Mouse (Mus musculus) heart, adult 2 months (tissue): ENCODE measurements around the gene Mgat5. TPM values are rescaled to one million over a fixed set of nuclear protein-coding genes. Genes with fewer than 3 reads are reported as not detected.
A peak's percentile ranks its signal among the peaks of the same experiment; 100 is the strongest.

ENCODE experiments used
- DNase-seq, 2 experiments: peaks; one replicate each; pipeline ENCODE4 v3.0.0; 2021
- H3K27ac ChIP-seq: fragments of 200-600 bp; 2 replicates; pipeline ENCODE4 v1.8.1; 2022
- H3K27me3 ChIP-seq: fragments of 200-500 bp; 2 replicates; pipeline ENCODE4 v1.6.1; 2012; ENCODE audit warnings: mild to moderate bottlenecking, low read length, inconsistent platforms, mixed read lengths; ENCODE audit not compliant: control insufficient read depth, insufficient read depth
- H3K36me3 ChIP-seq: fragments of 200-500 bp; 2 replicates; pipeline ENCODE4 v1.6.1; 2012; ENCODE audit warnings: low read length, inconsistent platforms; ENCODE audit not compliant: control insufficient read depth, insufficient read depth
- H3K4me1 ChIP-seq: fragments of 200-500 bp; 2 replicates; pipeline ENCODE4 v1.6.1; 2011; ENCODE audit warnings: low read length; ENCODE audit not compliant: control insufficient read depth, insufficient read depth
- H3K4me3 ChIP-seq: fragments of 200-600 bp; 2 replicates; pipeline ENCODE4 v1.8.1; 2022
- H3K79me2 ChIP-seq: fragments of 200-500 bp; replicated peaks from 2 replicates; pipeline ENCODE4 v1.6.1; 2012; ENCODE audit warnings: mild to moderate bottlenecking, inconsistent platforms, low read length, moderate library complexity, mixed read lengths; ENCODE audit not compliant: control insufficient read depth, insufficient read depth
- H3K9ac ChIP-seq: fragments of 200-500 bp; 2 replicates; pipeline ENCODE4 v1.6.1; 2012; ENCODE audit warnings: low read depth, mild to moderate bottlenecking, control low read depth, inconsistent platforms, low read length, mixed read lengths
- CTCF ChIP-seq: fragments of 200-600 bp; IDR thresholded peaks from 2 replicates; pipeline ENCODE4 v1.8.1; 2022; ENCODE audit warnings: antibody characterized with exemption, mild to moderate bottlenecking, moderate library complexity
- EP300 ChIP-seq: fragments of 200-500 bp; IDR thresholded peaks from 2 replicates; pipeline ENCODE4 v1.6.1; 2011; ENCODE audit warnings: low read depth, low read length, control low read depth; ENCODE audit not compliant: insufficient read depth
- POLR2A ChIP-seq: fragments of 200-500 bp; IDR thresholded peaks from 2 replicates; pipeline ENCODE4 v1.6.1; 2011; ENCODE audit warnings: mild to moderate bottlenecking, low read depth, low read length, control low read depth; ENCODE audit not compliant: insufficient read depth
- WGBS: fragments of 180-500 bp; shearing (Covaris S2); methylation state at CpG from one replicate; pipeline ENCODE4 v1.1.7; 2018; 5-methylcytosine and 5-hydroxymethylcytosine counted together
- intact Hi-C: fragments of 180-260 bp; cut with DNase I; formaldehyde crosslinking; loops from one replicate; pipeline ENCODE4 v1.15.1; 2025
- polyA plus RNA-seq: library from polyadenylated mRNA; depleted of rRNA; stranded (reverse); fragments of >200 nt; gene quantifications from 2 replicates; pipeline ENCODE4 v1.2.3, GENCODE M21; 2012
- total RNA-seq, 2 experiments: library from RNA; stranded (reverse); gene quantifications; 2 replicates each; pipeline ENCODE4 v1.2.3; 2021

Gene Mgat5
- total and polyA plus RNA-seq, 3 experiments, result 5.6 to 16.7 (median 13.6) TPM

GRCm38 (mm10) chr1:127348642-127349341, 144.0 kb downstream of the Mgat5 start:
- peaks cover 11% of the 10 kb centered on the region for H3K4me1 ChIP-seq
- 41% methylated on average over 9 of the region's 9 CpGs for WGBS
- no peaks in the 10 kb centered on the region for H3K27me3 ChIP-seq
- no peaks in the 10 kb centered on the region for H3K79me2 ChIP-seq
- intact Hi-C loops, result no loop called here
- no peak overlapping the region for H3K9ac ChIP-seq
- peaks cover 5% of the 10 kb centered on the region for H3K36me3 ChIP-seq
- H3K4me3 ChIP-seq, result no peak overlapping the region
- peak overlapping the region; percentile 51 for H3K27ac ChIP-seq
- peak in 1 of 2 experiments; percentile 65 for DNase-seq
- TF ChIP-seq EP300 (no peak), CTCF (no peak), POLR2A (no peak)

- intact Hi-C loops, result loop anchor here (5.0 kb wide), 1 partner anchor 56 kb away; no protein-coding TSS in a partner anchor
- peaks cover 5% of the 10 kb centered on the region for H3K36me3 ChIP-seq
- no peak overlapping the region for H3K4me3 ChIP-seq
- no peaks in the 10 kb centered on the region for H3K27me3 ChIP-seq
- no peak for DNase-seq
- H3K27ac ChIP-seq, result peak overlapping the region; percentile 79
- TF ChIP-seq CTCF (no peak), EP300 (no peak)
- H3K9ac ChIP-seq, result no peak overlapping the region
- no peaks in the 10 kb centered on the region for H3K79me2 ChIP-seq
- peaks cover 6% of the 10 kb centered on the region for H3K4me1 ChIP-seq
- WGBS, result 91% methylated on average over 12 of the region's 12 CpGs
These were observed 146.7 kb downstream of the Mgat5 start for GRCm38 (mm10) chr1:127351380-127352057.

GRCm38 (mm10) chr1:127352131-127352793, 147.4 kb downstream of the Mgat5 start:
- peaks cover 4% of the 10 kb centered on the region for H3K4me1 ChIP-seq

GRCm38 (mm10) chr1:127353408-127353807, 148.6 kb downstream of the Mgat5 start:
- H3K4me1 ChIP-seq, result no peaks in the 10 kb centered on the region; the same call in none of the 2 replicates
- H3K4me3 ChIP-seq, result no peak overlapping the region
- H3K27me3 ChIP-seq, result no peaks in the 10 kb centered on the region
- no peak overlapping the region for H3K9ac ChIP-seq
- no peaks in the 10 kb centered on the region for H3K79me2 ChIP-seq
- WGBS, result 42% methylated on average over 9 of the region's 9 CpGs
- DNase-seq, result peak in 1 of 2 experiments; percentile 35
- H3K27ac ChIP-seq, result peak overlapping the region; percentile 79
- no peaks in the 10 kb centered on the region; the same call in 1 of the 2 replicates for H3K36me3 ChIP-seq
- TF ChIP-seq POLR2A (no peak), CTCF (no peak), EP300 (no peak)
- intact Hi-C loops, result loop anchor here (5.0 kb wide), 1 partner anchor 54 kb away; no protein-coding TSS in a partner anchor

More at GRCm38 (mm10) chr1:127352131-127352793, 147.4 kb downstream of the Mgat5 start:
- WGBS, result 30% methylated on average over 4 of the region's 4 CpGs
- TF ChIP-seq EP300 (peak; percentile 75; the same call in 1 of the 2 replicates), CTCF (no peak)
- peak overlapping the region; percentile 79 for H3K27ac ChIP-seq
- H3K27me3 ChIP-seq, result no peaks in the 10 kb centered on the region
- DNase-seq, result peak; percentile 58 to 70
- H3K4me3 ChIP-seq, result no peak overlapping the region
- intact Hi-C loops, result loop anchor here (5.0 kb wide), 1 partner anchor 55 kb away; no protein-coding TSS in a partner anchor
- H3K9ac ChIP-seq, result no peak overlapping the region
- no peaks in the 10 kb centered on the region for H3K79me2 ChIP-seq
- peaks cover 5% of the 10 kb centered on the region for H3K36me3 ChIP-seq

- no peak overlapping the region for H3K27ac ChIP-seq
- no peaks in the 10 kb centered on the region for H3K27me3 ChIP-seq
- H3K4me3 ChIP-seq, result no peak overlapping the region
- no peaks in the 10 kb centered on the region for H3K36me3 ChIP-seq
- intact Hi-C loops, result loop anchor here (5.0 kb wide), 1 partner anchor 53 kb away; no protein-coding TSS in a partner anchor
- H3K4me1 ChIP-seq, result no peaks in the 10 kb centered on the region; the same call in none of the 2 replicates
- no peaks in the 10 kb centered on the region for H3K79me2 ChIP-seq
- 93% methylated on average over 5 of the region's 5 CpGs for WGBS
- DNase-seq, result no peak
- TF ChIP-seq CTCF (no peak), POLR2A (no peak), EP300 (no peak)
- no peak overlapping the region for H3K9ac ChIP-seq
These were observed 149.3 kb downstream of the Mgat5 start for GRCm38 (mm10) chr1:127354152-127354551.

- DNase-seq, result no peak
- 82% methylated on average over 3 of the region's 3 CpGs for WGBS
- no peak overlapping the region for H3K4me3 ChIP-seq
These were observed 150.2 kb downstream of the Mgat5 start for GRCm38 (mm10) chr1:127355034-127355433.

More at GRCm38 (mm10) chr1:127355034-127355433, 150.2 kb downstream of the Mgat5 start:
- Histone ChIP-seq H3K9ac (no peak overlapping the region), H3K27ac (no peak overlapping the region), H3K36me3 (no peaks in the 10 kb centered on the region), H3K27me3 (no peaks in the 10 kb centered on the region), H3K79me2 (no peaks in the 10 kb centered on the region), H3K4me1 (no peaks in the 10 kb centered on the region; the same call in none of the 2 replicates)
- TF ChIP-seq EP300, result no peak
- no peak for TF ChIP-seq POLR2A
- no peak for TF ChIP-seq CTCF
- intact Hi-C loops, result no loop called here
